Mouse (Mus musculus) thymus, postnatal 10 days (tissue): ENCODE data around the gene 6030468B19Rik.

Source experiments
- DNase-seq, 2 experiments: peaks; one replicate each; pipeline ENCODE4 v3.0.0; 2021; ENCODE audit warnings: low spot score in 2 of 2

Gene 6030468B19Rik

GRCm38 (mm10) chr11:117797511-117798159 lies at the start of gene 6030468B19Rik:
Gene 6030468B19Rik (plus strand): TSS chr11:117797660.
- DNase-seq = no peak

GRCm38 (mm10) chr11:117748628-117749027 lies 48.8 kb upstream of the 6030468B19Rik start:
- DNase-seq = no peak

GRCm38 (mm10) chr11:117749414-117749813 lies 48.0 kb upstream of the 6030468B19Rik start:
- no peak for DNase-seq

GRCm38 (mm10) chr11:117751544-117751943 lies 45.9 kb upstream of the 6030468B19Rik start:
- no peak for DNase-seq

GRCm38 (mm10) chr11:117755891-117756290 lies 41.6 kb upstream of the 6030468B19Rik start:
- no peak for DNase-seq

- DNase-seq = no peak
Observed at GRCm38 (mm10) chr11:117759267-117759666, 38.2 kb upstream of the 6030468B19Rik start.

GRCm38 (mm10) chr11:117760374-117761119 lies 36.9 kb upstream of the 6030468B19Rik start:
- DNase-seq = no peak

- no peak for DNase-seq
Observed at GRCm38 (mm10) chr11:117761801-117762200, 35.7 kb upstream of the 6030468B19Rik start.

- DNase-seq = no peak
Observed at GRCm38 (mm10) chr11:117762246-117762645, 35.2 kb upstream of the 6030468B19Rik start.

GRCm38 (mm10) chr11:117764319-117764718 lies 33.1 kb upstream of the 6030468B19Rik start:
- no peak for DNase-seq

GRCm38 (mm10) chr11:117765361-117765760 lies 32.1 kb upstream of the 6030468B19Rik start:
- no peak for DNase-seq

- no peak for DNase-seq
Observed at GRCm38 (mm10) chr11:117766275-117766674, 31.2 kb upstream of the 6030468B19Rik start.

GRCm38 (mm10) chr11:117768725-117769682 lies 28.5 kb upstream of the 6030468B19Rik start:
- no peak for DNase-seq

GRCm38 (mm10) chr11:117769683-117770047 lies 27.8 kb upstream of the 6030468B19Rik start:
- no peak for DNase-seq

GRCm38 (mm10) chr11:117770407-117770806 lies 27.1 kb upstream of the 6030468B19Rik start:
- no peak for DNase-seq

- DNase-seq = no peak
Observed at GRCm38 (mm10) chr11:117772352-117772751, 25.1 kb upstream of the 6030468B19Rik start.

GRCm38 (mm10) chr11:117774925-117775324 lies 22.5 kb upstream of the 6030468B19Rik start:
- DNase-seq = no peak

GRCm38 (mm10) chr11:117775540-117775939 lies 21.9 kb upstream of the 6030468B19Rik start:
- DNase-seq = no peak

- no peak for DNase-seq
Observed at GRCm38 (mm10) chr11:117776085-117776792, 21.2 kb upstream of the 6030468B19Rik start.

GRCm38 (mm10) chr11:117777111-117777510 lies 20.3 kb upstream of the 6030468B19Rik start:
- peak in 1 of 2 experiments; percentile 43 for DNase-seq

- DNase-seq = no peak
Observed at GRCm38 (mm10) chr11:117778031-117778430, 19.4 kb upstream of the 6030468B19Rik start.
